Mouse (Mus musculus): ENCODE data around the gene Lrrc8e. TPM values are rescaled to one million over a fixed set of nuclear protein-coding genes. Genes with fewer than 3 reads are reported as not detected.

Lrrc8e gene
- total RNA-seq, 2 experiments from 2014 or later: 0.07 TPM; not detected in 1

- DNase-seq (ENCODE audit: low spot score in 2 of 2): peak; percentile 73 to 77
Observed at GRCm38 (mm10) chr8:4216791-4217621, 9.6 kb upstream of the Lrrc8e start, which contains the start of gene Prr36. Gene Prr36, minus strand, starts transcription at chr8:4217459.

- no peak for DNase-seq (ENCODE audit: low spot score in 2 of 2)
Observed at GRCm38 (mm10) chr8:4219617-4220016, 7.0 kb upstream of the Lrrc8e start.

GRCm38 (mm10) chr8:4222059-4222458, 4.6 kb upstream of the Lrrc8e start:
- DNase-seq (ENCODE audit: low spot score in 2 of 2): no peak

- no peak for DNase-seq (ENCODE audit: low spot score in 2 of 2)
Observed at GRCm38 (mm10) chr8:4226323-4226722, 304 bp upstream of the Lrrc8e start.

GRCm38 (mm10) chr8:4227919-4228318, 1.3 kb downstream of the Lrrc8e start:
- DNase-seq (ENCODE audit: low spot score in 2 of 2): no peak

GRCm38 (mm10) chr8:4229784-4230183, 3.2 kb downstream of the Lrrc8e start:
- no peak for DNase-seq (ENCODE audit: low spot score in 2 of 2)

GRCm38 (mm10) chr8:4230612-4231351, 4.2 kb downstream of the Lrrc8e start:
- no peak for DNase-seq (ENCODE audit: low spot score in 2 of 2)

GRCm38 (mm10) chr8:4237814-4238433, 11.3 kb downstream of the Lrrc8e start:
- DNase-seq (ENCODE audit: low spot score in 2 of 2): peak in 1 of 2 experiments; percentile 47

- peak; percentile 100 for DNase-seq (ENCODE audit: low spot score in 2 of 2)
Observed at GRCm38 (mm10) chr8:4238434-4239192, 12.0 kb downstream of the Lrrc8e start, which contains the start of the genes Map2k7 and Gm49320. Gene Map2k7, plus strand, starts transcription at chr8:4238740. Gene Gm49320, plus strand, starts transcription at chr8:4238865.

- DNase-seq (ENCODE audit: low spot score in 2 of 2): no peak
Observed at GRCm38 (mm10) chr8:4239193-4239890, 12.7 kb downstream of the Lrrc8e start.

- no peak for DNase-seq (ENCODE audit: low spot score in 2 of 2)
Observed at GRCm38 (mm10) chr8:4245061-4245460, 18.4 kb downstream of the Lrrc8e start.

GRCm38 (mm10) chr8:4245737-4246136, 19.1 kb downstream of the Lrrc8e start:
- no peak for DNase-seq (ENCODE audit: low spot score in 2 of 2)

- no peak for DNase-seq (ENCODE audit: low spot score in 2 of 2)
Observed at GRCm38 (mm10) chr8:4247241-4247640, 20.6 kb downstream of the Lrrc8e start.

- DNase-seq (ENCODE audit: low spot score in 2 of 2): no peak
Observed at GRCm38 (mm10) chr8:4247951-4248540, 21.4 kb downstream of the Lrrc8e start, which contains the start of gene Tgfbr3l. Gene Tgfbr3l, plus strand, starts transcription at chr8:4248214.

GRCm38 (mm10) chr8:4249213-4249612, 22.6 kb downstream of the Lrrc8e start:
- no peak for DNase-seq (ENCODE audit: low spot score in 2 of 2)

GRCm38 (mm10) chr8:4250306-4250970, 23.8 kb downstream of the Lrrc8e start:
- DNase-seq (ENCODE audit: low spot score in 2 of 2): peak; percentile 82 to 89

GRCm38 (mm10) chr8:4252116-4252760, 25.6 kb downstream of the Lrrc8e start:
- DNase-seq (ENCODE audit: low spot score in 2 of 2): no peak

All from layer of hippocampus, postnatal 14 days (tissue).